In genomic region chr15:82963090-82963489, GRCm38 (mm10) we compare ENCODE assay signal across 9 mouse cellular contexts. TPM values are rescaled to one million over a fixed set of nuclear protein-coding genes. Genes with fewer than 3 reads are reported as not detected.
DNase-seq lines count a peak whose midpoint lies in the region; ATAC-seq and TF ChIP-seq lines count a peak whose summit lies in the region.
"Had no signal": no experiment of that assay in that cellular context is flagged by ENCODE, and none has a peak within 500 bp of the region (broad histone marks: within the 10 kb centered on the region; RNA-seq: fewer than 3 reads in every experiment).

No protein-coding gene starts in this region.

- dilution Hi-C loops in CH12.LX (cut with MboI; ENCODE audit: extremely low pct_ligation_motif_present, extremely low pct_unique_long_range_greater_than_20kb, low sequenced_read_pairs), result no loop called here

- peaks cover 54% of the 10 kb centered on the region for H3K27me3 ChIP-seq in heart, embryonic 11.5 days (ENCODE audit: control insufficient read depth, insufficient read depth, low read length)
- peaks cover 20% of the 10 kb centered on the region for H3K27me3 ChIP-seq in CH12.LX (replicated peaks)
- H3K27me3 ChIP-seq in forebrain, embryonic 12.5 days, result peaks cover 80% of the 10 kb centered on the region
- peaks cover 99% of the 10 kb centered on the region for H3K27me3 ChIP-seq in liver, embryonic 12.5 days (replicated peaks)

- no peak for TF ChIP-seq RAD21 in CH12.LX (IDR thresholded peaks at IDR 0.05; ENCODE audit: low read depth, low read length)

- H3K9me3 ChIP-seq in heart, embryonic 11.5 days (replicated peaks; ENCODE audit: control insufficient read depth, low read length), result no peaks in the 10 kb centered on the region
- no peaks in the 10 kb centered on the region for H3K9me3 ChIP-seq in CH12.LX (replicated peaks; ENCODE audit: low read length)
- H3K9me3 ChIP-seq in forebrain, embryonic 12.5 days, result no peaks in the 10 kb centered on the region
- H3K9me3 ChIP-seq in liver, embryonic 12.5 days (replicated peaks), result no peaks in the 10 kb centered on the region

- TF ChIP-seq EP300 in CH12.LX (IDR thresholded peaks at IDR 0.05; ENCODE audit: low read length), result no peak

- H3K27ac ChIP-seq in heart, embryonic 11.5 days (ENCODE audit: low read depth, low read length), result no peak overlapping the region
- H3K27ac ChIP-seq in CH12.LX (ENCODE audit: insufficient read depth, low read depth), result no peak overlapping the region
- peak overlapping the region; percentile 84 for H3K27ac ChIP-seq in forebrain, embryonic 12.5 days
- H3K27ac ChIP-seq in liver, embryonic 12.5 days, result no peak overlapping the region

- H3K79me2 ChIP-seq in CH12.LX (replicated peaks; ENCODE audit: control insufficient read depth, extremely low read depth, insufficient read depth, poor library complexity, severe bottlenecking), result no peaks in the 10 kb centered on the region

- TF ChIP-seq POLR2A in CH12.LX (IDR thresholded peaks at IDR 0.05; ENCODE audit: low read depth, low read length), result no peak

- ATAC-seq in heart, embryonic 11.5 days (replicated peaks; ENCODE audit: insufficient number of reproducible peaks, low FRiP score, low TSS enrichment), result no peak
- ATAC-seq in forebrain, embryonic 12.5 days (ENCODE audit: low FRiP score), result no peak
- no peak for ATAC-seq in liver, embryonic 12.5 days

- H3K36me3 ChIP-seq in heart, embryonic 11.5 days (ENCODE audit: control insufficient read depth, insufficient read depth, low read length), result no peaks in the 10 kb centered on the region
- no peaks in the 10 kb centered on the region for H3K36me3 ChIP-seq in CH12.LX (replicated peaks in 1 of 2; ENCODE audit: control insufficient read depth in 1 of 2, insufficient read depth in 1 of 2, low read length in 1 of 2)
- no peaks in the 10 kb centered on the region for H3K36me3 ChIP-seq in forebrain, embryonic 12.5 days (replicated peaks)
- no peaks in the 10 kb centered on the region for H3K36me3 ChIP-seq in liver, embryonic 12.5 days
- H3K36me3 ChIP-seq: G1E had no signal

- WGBS in heart, embryonic 11.5 days (ENCODE audit: insufficient replicate concordance), result 5% methylated on average over 22 of the region's 39 CpGs
- 2% methylated on average over 37 of the region's 39 CpGs for WGBS in forebrain, embryonic 12.5 days
- 4% methylated on average over 39 of the region's 39 CpGs for WGBS in liver, embryonic 12.5 days (ENCODE audit: insufficient replicate concordance)

- in situ Hi-C loops in CH12.LX (cut with MboI; ENCODE audit: low pct_ligation_motif_present, low pct_unique_long_range_greater_than_20kb, low sequenced_read_pairs), result no loop called here

- DNase-seq in heart, adult 11 months, result no peak
- no peak for DNase-seq in CH12.LX (ENCODE audit: extremely low read depth)
- peak; percentile 14 to 34 for DNase-seq in thymus, postnatal 36 days
- DNase-seq in urinary bladder, postnatal 36 days (ENCODE audit: low spot score in 2 of 2), result no peak
- DNase-seq in left cerebral cortex, adult 11 months (ENCODE audit: low spot score), result no peak

- H3K4me3 ChIP-seq in heart, embryonic 11.5 days (ENCODE audit: low read depth, low read length), result peak overlapping the region; percentile 55
- H3K4me3 ChIP-seq in CH12.LX (replicated peaks in 1 of 3; ENCODE audit: low read depth in 2 of 3, low read length in 2 of 3, poor library complexity in 1 of 3), result peak overlapping the region; percentile 18 to 58 (median 51)
- peak overlapping the region; percentile 55 for H3K4me3 ChIP-seq in forebrain, embryonic 12.5 days (replicated peaks)
- H3K4me3 ChIP-seq in liver, embryonic 12.5 days, result peak overlapping the region; percentile 52

- peak overlapping the region; percentile 89 for H3K4me2 ChIP-seq in heart, embryonic 11.5 days
- H3K4me2 ChIP-seq in CH12.LX (ENCODE audit: insufficient read depth, low read depth, poor library complexity, severe bottlenecking), result peak overlapping the region; percentile 88
- H3K4me2 ChIP-seq in forebrain, embryonic 12.5 days, result peak overlapping the region; percentile 76
- peak overlapping the region; percentile 58 for H3K4me2 ChIP-seq in liver, embryonic 12.5 days

- peaks cover 43% of the 10 kb centered on the region for H3K4me1 ChIP-seq in heart, embryonic 11.5 days (ENCODE audit: control insufficient read depth, insufficient read depth, low read length)
- peaks cover 9 to 47% of the 10 kb centered on the region in 2 experiments for H3K4me1 ChIP-seq in CH12.LX (ENCODE audit: control insufficient read depth in 1 of 2, insufficient read depth in 2 of 2)
- peaks cover 74% of the 10 kb centered on the region for H3K4me1 ChIP-seq in forebrain, embryonic 12.5 days
- H3K4me1 ChIP-seq in liver, embryonic 12.5 days, result peaks cover 3% of the 10 kb centered on the region; the same call in 1 of the 2 replicates

- TF ChIP-seq CTCF in CH12.LX (conservative IDR thresholded peaks at IDR 0.05 in 1 of 2, IDR thresholded peaks at IDR 0.05 in 1 of 2; ENCODE audit: low read depth in 2 of 2, low read length in 2 of 2), result no peak

- H3K9ac ChIP-seq in heart, embryonic 11.5 days (ENCODE audit: low read depth, low read length), result peak overlapping the region; percentile 70
- H3K9ac ChIP-seq in CH12.LX (ENCODE audit: insufficient read depth, low read depth), result peak overlapping the region; percentile 40; the same call in 1 of the 2 replicates
- H3K9ac ChIP-seq in forebrain, embryonic 12.5 days, result peak overlapping the region; percentile 79
- no peak overlapping the region for H3K9ac ChIP-seq in liver, embryonic 12.5 days

TF ChIP-seq in CH12.LX, 34 proteins besides CTCF, POLR2A, EP300 and RAD21:
- peak; percentile 75 for TF ChIP-seq ZKSCAN1 (IDR thresholded peaks at IDR 0.05; ENCODE audit: borderline replicate concordance, low read depth, low read length)
- no peak for TF ChIP-seq ZC3H11A (IDR thresholded peaks at IDR 0.05; ENCODE audit: low read depth, low read length)
- TF ChIP-seq ETS1 (conservative IDR thresholded peaks at IDR 0.05; ENCODE audit: low read depth, low read length), result no peak

RNA-seq across cellular contexts. Expression of gene Tcf20, which starts 24.6 kb away (rescaled TPM):
- 6.7 TPM in 2 replicates for polyA plus RNA-seq in heart, embryonic 11.5 days (2014; fragmentation: Nextera tagmentation; extraction: Ambion mirVana)
- 47.2 and 49.2 TPM in 2 replicates for total RNA-seq in CH12.LX (2012; rRNA removed)
- total RNA-seq in CH12.LX (2014; rRNA removed), result 26.0 and 27.0 TPM in 2 replicates
- polyA plus RNA-seq in CH12.LX (2012; ENCODE audit: insufficient read length, low read depth), result 28.5 and 29.0 TPM in 2 replicates
- 14.7 and 14.9 TPM in 2 replicates for polyA plus RNA-seq in forebrain, embryonic 12.5 days (2016; fragmentation: Nextera tagmentation; extraction: Ambion mirVana)
- 3.9 and 4.0 TPM in 2 replicates for polyA plus RNA-seq in liver, embryonic 12.5 days (2016; fragmentation: Nextera tagmentation; extraction: Ambion mirVana)

Comparison
In these comparisons a context has a peak if more than half of its experiments do, and no peak if none do; other contexts are left out.
1. DNase-seq: peak in thymus, postnatal 36 days (2 of 2); none in heart, adult 11 months (single experiment), CH12.LX (single experiment), urinary bladder, postnatal 36 days (0 of 2) and left cerebral cortex, adult 11 months (single experiment).
2. Peak in every context shown above with its lines, with median percentiles within 50 percentile points of each other: H3K4me2 ChIP-seq and H3K4me3 ChIP-seq.